Mouse (Mus musculus) spleen, adult 2 months (tissue): Measurements from ENCODE around the gene Dock3.

Source experiments
- CTCF ChIP-seq: fragments of 200-500 bp; IDR thresholded peaks from 2 replicates; pipeline ENCODE4 v1.5.1; 2011; ENCODE audit warnings: mild to moderate bottlenecking, inconsistent platforms; ENCODE audit not compliant: insufficient read depth, insufficient read length, insufficient replicate concordance; ENCODE audit errors: extremely low read depth
- POLR2A ChIP-seq: fragments of 200-500 bp; IDR thresholded peaks from 2 replicates; pipeline ENCODE4 v1.6.1; 2011; ENCODE audit warnings: low read depth, low read length, inconsistent platforms

- TF ChIP-seq CTCF (no peak), POLR2A (no peak)
Measured at GRCm38 (mm10) chr9:106884996-106885900, 346.5 kb downstream of the Dock3 start.
